In the genomic region with DNA sequence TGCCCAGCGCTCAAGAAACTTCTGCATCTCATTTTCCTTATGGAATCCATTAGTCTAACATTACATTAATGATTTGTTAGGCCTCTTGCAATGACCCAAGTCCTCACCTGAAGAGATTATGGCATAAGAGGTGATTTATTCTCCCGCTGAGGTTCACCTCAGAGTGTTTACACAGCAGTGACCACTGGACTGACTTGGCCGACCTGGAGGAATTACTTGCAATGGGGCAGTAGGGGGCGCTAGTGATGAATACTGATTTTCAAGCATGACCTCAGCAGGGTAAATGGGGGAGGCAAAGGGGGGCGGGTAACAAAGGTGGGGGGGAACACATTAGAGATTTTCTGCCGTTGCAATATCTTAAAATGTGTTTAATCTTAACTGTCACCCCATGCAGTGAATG, we compare ENCODE assay signal across 11 mouse cellular contexts.
DNase-seq lines count a peak whose midpoint lies in the region; ATAC-seq and TF ChIP-seq lines count a peak whose summit lies in the region.
"Had no signal": no experiment of that assay in that cellular context is flagged by ENCODE, and none has a peak within 500 bp of the region (broad histone marks: within the 10 kb centered on the region; RNA-seq: fewer than 3 reads in every experiment).

No protein-coding gene starts in this region.

- ATAC-seq in kidney, postnatal 0 days (replicated peaks; ENCODE audit: low FRiP score, low read depth) = no peak
- ATAC-seq: hindbrain, embryonic 16.5 days had no signal

- peak; percentile 41; the same call in 1 of the 2 replicates for TF ChIP-seq CTCF in kidney, postnatal 0 days (IDR thresholded peaks at IDR 0.05; ENCODE audit: low read depth)

- H3K9ac ChIP-seq in kidney, postnatal 0 days (ENCODE audit: low read depth, low read length) = no peak overlapping the region
- H3K9ac ChIP-seq: embryonic facial prominence, embryonic 12.5 days; limb, embryonic 15.5 days had no signal

- no peak overlapping the region for H3K27ac ChIP-seq in kidney, postnatal 0 days
- H3K27ac ChIP-seq: embryonic facial prominence, embryonic 12.5 days; limb, embryonic 15.5 days had no signal

- H3K27me3 ChIP-seq in kidney, postnatal 0 days (ENCODE audit: insufficient read depth, low read length) = no peaks in the 10 kb centered on the region
- H3K27me3 ChIP-seq: embryonic facial prominence, embryonic 12.5 days; limb, embryonic 15.5 days had no signal

- no peaks in the 10 kb centered on the region for H3K36me3 ChIP-seq in kidney, postnatal 0 days (ENCODE audit: insufficient read depth, low read length)
- H3K36me3 ChIP-seq: embryonic facial prominence, embryonic 12.5 days; limb, embryonic 15.5 days had no signal

- H3K4me1 ChIP-seq in kidney, postnatal 0 days (replicated peaks; ENCODE audit: insufficient read depth, low read length) = no peaks in the 10 kb centered on the region
- H3K4me1 ChIP-seq: embryonic facial prominence, embryonic 12.5 days; limb, embryonic 15.5 days had no signal

- WGBS in kidney, postnatal 0 days = 54% methylated on average over 6 of the region's 6 CpGs

- no peak overlapping the region for H3K4me3 ChIP-seq in kidney, postnatal 0 days (replicated peaks; ENCODE audit: low read depth, low read length)
- H3K4me3 ChIP-seq: embryonic facial prominence, embryonic 12.5 days; limb, embryonic 15.5 days had no signal

- no peak overlapping the region for H3K4me2 ChIP-seq in kidney, postnatal 0 days (ENCODE audit: low read length)
- H3K4me2 ChIP-seq: embryonic facial prominence, embryonic 12.5 days; limb, embryonic 15.5 days had no signal

- no peaks in the 10 kb centered on the region for H3K9me3 ChIP-seq in kidney, postnatal 0 days (replicated peaks; ENCODE audit: low read length)
- H3K9me3 ChIP-seq: embryonic facial prominence, embryonic 12.5 days; limb, embryonic 15.5 days had no signal

- DNase-seq in kidney, postnatal 0 days (ENCODE audit: low spot score) = no peak
- no peak for DNase-seq in kidney, adult 8-10 months
- DNase-seq in NIH3T3 (ENCODE audit: low read depth) = peak; percentile 17
- DNase-seq in adrenal gland, postnatal 36 days = peak; percentile 25 to 44
- DNase-seq in lung, postnatal 36 days = peak; percentile 18
- no peak for DNase-seq in right cerebral cortex, postnatal 10 days (ENCODE audit: low spot score in 2 of 2)
- DNase-seq in kidney, adult 18-20 months = no peak
- DNase-seq: gastrocnemius, postnatal 25 days had no signal

Comparison
In these comparisons a context has a peak if more than half of its experiments do, and no peak if none do; other contexts are left out.
1. DNase-seq: peak in NIH3T3 (single experiment), adrenal gland, postnatal 36 days (2 of 2) and lung, postnatal 36 days (single experiment); none in kidney, postnatal 0 days (single experiment), kidney, adult 8-10 months (0 of 2), right cerebral cortex, postnatal 10 days (0 of 2) and kidney, adult 18-20 months (single experiment).